Mouse (Mus musculus) T-helper 17 cell (primary cell): Measurements from ENCODE around the gene Nrxn2.

Experiments used
- in situ Hi-C, 2 experiments: fragments of 300-600 bp; cut with MboI, MseI; formaldehyde crosslinking; loops; 1 replicate in 1 of 2; 2 replicates in 1 of 2; pipeline ENCODE4 v1.15.1; 2025; ENCODE audit warnings: high pct_unique_total_duplicates in 2 of 2

Nrxn2 gene

DNA sequence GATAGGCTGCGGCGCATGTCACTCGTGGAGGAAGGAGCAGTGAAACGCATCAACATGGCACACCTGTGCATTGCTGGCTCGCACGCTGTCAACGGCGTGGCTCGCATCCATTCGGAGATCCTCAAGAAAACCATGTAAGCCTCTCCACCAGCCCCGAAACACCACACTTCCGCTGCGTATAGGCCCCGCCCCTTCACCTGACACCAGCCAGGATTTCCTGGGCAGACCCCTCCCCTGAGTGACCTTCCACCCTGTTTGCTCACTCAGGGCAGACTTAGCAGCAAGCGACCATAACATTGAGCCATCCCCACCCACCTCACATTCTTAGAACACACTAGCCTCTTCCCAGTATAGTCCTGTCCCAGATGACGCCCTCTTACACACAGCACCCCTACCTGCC is 28.7 kb upstream of the Nrxn2 start:
- in situ Hi-C loops: loop anchor here in 1 of 2 experiments (10.0 kb wide), 1 partner anchor 445 kb away; no protein-coding TSS in a partner anchor

DNA sequence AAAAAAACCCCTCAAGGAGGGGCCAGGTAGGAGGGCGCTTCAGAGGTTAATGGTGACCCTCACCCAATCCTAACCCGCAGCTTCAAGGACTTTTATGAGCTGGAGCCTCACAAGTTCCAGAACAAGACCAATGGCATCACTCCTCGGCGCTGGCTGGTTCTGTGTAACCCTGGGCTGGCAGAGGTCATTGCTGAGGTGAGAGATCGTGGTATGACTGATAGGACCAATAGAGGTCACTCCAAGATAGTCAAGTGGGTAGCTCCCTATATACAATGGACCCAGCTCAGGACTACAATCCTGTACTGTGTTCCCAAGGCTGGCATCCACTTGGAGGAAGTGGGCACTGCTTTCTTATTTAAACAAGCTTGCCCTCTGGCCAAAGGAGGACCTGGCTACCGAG is 28.3 kb upstream of the Nrxn2 start:
- in situ Hi-C loops: no loop called here

DNA sequence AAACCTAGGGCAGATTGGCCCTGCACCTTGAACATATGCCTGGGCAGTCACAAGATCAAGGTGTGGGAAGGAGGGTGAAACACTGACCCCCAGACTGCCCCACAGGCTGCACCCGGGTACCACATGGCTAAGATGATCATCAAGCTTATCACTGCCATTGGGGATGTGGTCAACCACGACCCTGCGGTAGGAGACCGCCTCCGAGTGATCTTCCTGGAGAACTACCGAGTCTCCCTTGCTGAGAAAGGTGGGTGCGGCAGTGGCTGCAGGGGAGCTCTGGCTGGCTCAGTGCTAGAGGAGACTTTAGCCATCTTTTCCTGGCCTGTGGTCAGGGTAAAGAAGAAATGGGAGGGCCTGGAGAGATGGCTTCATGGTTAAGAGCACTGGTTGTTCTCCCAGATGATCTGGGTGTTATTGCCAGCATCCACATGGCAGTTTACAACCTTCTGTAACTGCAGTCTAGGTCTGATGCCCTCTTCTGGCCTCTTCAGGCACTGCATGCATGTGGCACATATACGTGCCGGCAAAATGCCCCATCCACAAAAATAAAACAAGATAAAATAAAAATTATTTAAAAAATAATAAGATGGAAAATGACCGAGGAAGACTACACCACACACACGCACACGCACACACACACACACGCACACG is 25.7 kb upstream of the Nrxn2 start:
- in situ Hi-C loops: no loop called here

DNA sequence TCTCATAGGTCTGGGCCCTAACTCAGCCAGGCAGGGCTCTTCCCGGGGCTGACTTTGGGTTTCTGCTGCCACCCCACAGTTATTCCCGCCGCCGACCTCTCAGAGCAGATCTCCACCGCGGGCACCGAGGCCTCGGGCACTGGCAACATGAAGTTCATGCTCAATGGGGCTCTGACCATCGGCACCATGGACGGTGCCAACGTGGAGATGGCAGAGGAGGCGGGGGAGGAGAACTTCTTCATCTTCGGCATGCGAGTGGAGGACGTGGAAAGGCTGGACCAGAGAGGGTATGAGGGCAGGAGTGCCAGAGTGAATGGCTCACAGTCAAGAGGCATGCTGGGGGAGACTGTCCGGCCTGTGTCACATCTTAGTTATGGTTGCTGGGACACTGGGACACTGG is 24.9 kb upstream of the Nrxn2 start:
- in situ Hi-C loops: no loop called here

DNA sequence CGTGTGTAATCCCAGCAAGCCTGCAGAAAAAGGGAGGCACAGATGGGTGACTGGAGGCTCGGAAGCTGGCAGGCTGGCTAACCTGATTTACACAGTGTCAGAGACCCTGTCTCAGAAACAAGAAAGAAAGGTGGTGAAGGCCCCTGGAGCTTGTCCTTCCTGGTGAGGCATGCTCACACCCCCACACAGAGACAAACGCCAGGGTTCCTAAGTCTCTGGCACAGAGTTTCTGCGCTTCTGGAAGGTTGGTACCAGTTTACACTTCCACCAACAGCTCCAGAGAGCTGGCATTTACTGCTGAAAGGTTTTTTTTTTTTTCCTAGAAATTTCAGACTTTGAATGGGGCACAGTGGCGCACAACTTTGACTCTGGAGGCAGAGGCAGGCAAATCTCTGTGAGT is 22.3 kb upstream of the Nrxn2 start:
- in situ Hi-C loops: no loop called here

DNA sequence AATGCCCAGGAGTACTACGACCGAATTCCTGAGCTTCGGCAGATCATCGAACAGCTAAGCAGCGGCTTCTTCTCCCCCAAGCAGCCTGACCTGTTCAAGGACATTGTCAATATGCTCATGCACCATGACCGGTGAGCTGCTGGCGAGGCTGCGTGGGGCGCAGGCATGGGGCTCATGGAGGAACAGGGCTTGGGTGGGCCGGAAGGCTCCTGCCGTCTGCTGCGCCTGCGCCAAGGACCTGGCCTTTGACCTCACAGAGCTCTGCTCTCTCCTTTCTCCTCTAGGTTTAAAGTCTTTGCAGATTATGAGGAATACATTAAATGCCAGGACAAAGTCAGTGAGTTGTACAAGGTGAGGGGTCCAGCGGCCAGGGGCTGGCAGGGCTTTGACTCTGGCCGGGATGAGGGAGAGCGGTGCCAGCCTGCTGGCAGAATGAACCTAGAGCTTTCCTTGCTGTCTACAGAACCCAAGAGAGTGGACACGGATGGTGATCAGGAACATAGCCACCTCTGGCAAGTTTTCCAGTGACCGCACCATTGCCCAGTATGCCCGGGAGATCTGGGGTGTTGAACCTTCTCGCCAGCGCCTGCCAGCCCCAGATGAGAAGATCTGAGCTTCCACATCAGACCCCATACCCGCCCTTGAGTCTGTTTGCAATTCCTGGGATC is 20.8 kb upstream of the Nrxn2 start:
- in situ Hi-C loops: no loop called here

DNA sequence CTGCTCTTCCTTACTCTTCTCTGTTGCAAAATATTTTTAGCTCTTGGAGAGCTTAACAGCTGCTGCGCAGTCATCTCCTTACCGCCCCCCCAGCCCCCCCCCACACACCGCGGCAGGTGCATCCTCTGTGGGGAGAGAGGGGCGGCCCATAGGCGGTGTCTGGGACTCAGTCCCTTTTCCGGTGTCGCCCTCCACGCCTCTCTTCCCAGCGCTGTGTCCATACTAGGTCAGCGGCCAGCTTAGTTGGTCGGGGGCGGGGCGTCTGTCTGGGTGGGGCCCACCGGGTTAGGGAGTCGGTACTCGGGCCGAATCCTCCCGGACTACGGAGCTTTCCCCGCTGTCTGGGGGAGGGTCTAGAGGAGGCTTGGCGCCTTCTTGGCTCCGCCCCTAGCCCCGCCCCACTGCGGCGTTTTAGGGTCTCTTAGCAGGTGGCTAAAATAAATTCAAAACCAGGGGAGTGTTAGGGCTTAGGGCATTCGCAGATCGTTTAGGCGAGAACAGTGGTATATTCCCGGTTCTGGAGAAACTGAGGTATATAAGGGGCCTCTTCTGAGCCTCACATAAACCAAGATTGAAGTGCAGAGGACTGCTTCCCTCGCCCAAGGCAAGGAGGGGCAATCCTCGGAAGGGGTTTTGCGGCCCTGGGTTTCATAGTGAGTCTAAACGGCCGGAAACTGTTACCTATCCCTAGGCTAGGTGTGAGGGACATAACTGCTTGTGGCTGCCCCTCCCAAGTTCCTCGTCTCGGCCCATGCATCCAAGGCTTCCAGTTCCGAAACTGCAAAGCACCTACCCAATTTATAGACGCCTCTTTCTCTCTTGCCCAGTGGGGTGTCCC is 19.9 kb upstream of the Nrxn2 start:
- in situ Hi-C loops: no loop called here

DNA sequence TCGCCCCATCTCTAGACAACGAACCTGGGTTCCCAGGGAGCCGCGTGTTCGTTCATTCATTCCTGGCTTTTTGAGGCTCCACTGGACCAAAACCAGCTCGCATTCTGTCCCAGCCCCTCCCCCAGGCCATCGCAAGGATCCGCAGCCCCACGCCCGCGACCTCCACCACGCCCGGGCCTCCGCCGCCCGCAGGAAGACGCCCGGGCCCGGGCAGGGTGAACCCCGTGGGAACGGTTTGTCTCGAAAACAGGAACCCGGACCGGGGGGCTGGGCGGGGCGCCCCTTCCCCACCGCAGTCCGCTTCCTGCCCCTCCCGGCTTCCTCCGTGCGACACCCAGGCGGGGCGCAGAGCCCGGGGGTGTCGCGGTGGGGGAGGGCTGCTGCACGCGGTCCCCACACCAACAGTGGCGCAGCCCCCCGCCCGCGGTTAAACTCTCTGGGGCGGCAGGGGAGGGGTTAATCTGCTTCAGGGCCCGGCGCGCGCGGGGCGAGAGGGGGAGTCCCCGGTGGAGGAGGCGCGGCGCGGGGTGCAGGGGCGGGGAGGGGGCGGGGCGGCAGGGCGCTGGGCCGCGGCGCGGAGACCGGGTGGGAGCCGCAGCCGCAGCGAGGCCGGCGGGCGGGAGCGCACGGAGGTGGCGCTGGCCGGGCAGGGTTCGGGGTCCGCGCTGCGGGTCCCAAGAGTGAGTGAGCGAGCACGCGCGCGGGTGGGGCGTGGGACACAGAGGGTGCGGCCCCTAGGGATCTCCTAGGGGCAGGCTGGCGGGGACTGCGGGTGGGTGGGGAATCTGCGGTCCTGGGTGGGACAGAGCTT is 19.0 kb upstream of the Nrxn2 start, which contains the start of gene Rasgrp2:
TSS of gene Rasgrp2 (plus strand) at position 56 of the 811 bp plus-strand sequence.
- in situ Hi-C loops: loop anchor here in 1 of 2 experiments (10.0 kb wide), 1 partner anchor 555 kb away; no protein-coding TSS in a partner anchor

DNA sequence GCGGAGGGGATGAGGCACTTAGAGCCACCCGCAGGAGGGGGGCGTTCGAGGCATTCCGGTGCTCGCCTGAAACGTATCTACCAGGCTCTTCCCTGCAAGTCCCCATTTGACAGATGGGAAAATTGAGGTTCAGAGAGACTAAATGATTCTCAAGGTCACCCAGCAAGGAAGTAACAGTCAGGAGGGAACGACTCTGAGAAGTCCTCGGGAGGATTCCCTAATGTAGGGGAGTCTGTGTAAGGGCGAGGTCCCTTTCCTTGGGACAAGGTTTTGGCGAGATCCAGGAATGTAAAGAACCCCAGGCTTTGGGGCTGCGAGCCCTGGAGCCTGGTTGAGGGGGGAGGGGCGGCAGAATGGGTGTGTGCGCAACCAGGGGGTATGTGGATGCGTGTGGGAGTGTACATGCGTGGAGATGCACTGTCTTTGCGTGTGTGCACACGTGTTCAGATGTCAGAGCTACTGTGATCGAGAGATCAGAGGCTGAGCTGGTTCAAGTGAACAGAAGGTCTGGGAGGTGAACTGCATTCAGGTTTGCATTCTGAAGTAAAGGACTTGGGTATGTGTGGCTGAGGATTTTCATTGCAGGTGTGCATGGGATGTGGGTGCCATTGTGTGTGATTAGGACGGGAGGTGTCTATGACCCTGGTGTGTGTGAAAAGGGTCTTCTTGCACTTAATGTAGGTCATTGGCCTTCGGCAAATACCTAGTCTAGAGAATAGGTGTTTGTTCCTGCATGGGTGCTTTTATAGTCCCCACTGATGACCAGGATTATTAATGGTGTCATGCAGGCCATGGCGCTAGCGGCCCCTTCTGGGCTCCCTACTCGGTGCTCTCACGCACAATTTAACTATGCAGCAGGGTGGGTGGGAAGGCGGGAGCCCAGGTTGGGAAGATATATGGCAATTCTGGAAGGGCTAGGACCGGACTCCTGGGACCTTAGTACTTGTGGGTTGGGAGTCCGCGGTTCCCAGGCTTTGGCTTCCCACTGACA is 18.1 kb upstream of the Nrxn2 start:
- in situ Hi-C loops: loop anchor here in 1 of 2 experiments (10.0 kb wide), 1 partner anchor 554 kb away; no protein-coding TSS in a partner anchor

DNA sequence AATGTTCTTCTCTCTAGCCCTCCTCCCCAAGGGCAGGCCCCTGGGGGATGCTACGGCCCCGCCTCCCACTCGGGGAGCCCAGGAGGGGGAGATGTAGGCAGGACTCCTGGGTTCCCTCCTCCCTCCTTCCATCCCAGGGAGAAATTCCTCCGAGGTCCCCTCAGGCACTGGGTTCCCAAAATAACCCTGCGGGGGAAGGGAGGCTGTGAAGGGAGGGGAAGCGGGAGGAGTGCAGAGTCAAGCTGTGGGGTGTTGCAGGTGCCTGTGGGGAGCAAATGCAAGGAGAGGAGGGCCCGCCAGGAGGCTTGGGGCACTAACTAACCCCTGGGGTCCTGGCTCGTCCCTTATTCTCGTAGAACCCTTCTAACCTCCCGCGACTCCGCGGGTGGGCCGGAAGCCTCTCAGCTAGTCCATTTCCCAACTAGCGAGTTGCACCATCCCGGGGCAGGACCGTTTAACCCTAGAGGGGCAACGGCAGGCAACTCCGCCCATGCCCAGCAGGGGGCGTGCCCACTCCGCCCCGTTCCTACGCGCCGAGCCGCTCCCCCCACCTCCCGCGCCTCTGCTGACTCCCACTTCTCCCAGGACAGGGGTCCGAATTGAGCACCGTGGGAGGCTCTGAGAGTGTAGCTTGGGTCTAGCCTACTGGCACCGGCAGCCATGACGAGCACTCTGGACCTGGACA is 17.3 kb upstream of the Nrxn2 start:
- in situ Hi-C loops: loop anchor here in 1 of 2 experiments (10.0 kb wide), 1 partner anchor 554 kb away; no protein-coding TSS in a partner anchor

DNA sequence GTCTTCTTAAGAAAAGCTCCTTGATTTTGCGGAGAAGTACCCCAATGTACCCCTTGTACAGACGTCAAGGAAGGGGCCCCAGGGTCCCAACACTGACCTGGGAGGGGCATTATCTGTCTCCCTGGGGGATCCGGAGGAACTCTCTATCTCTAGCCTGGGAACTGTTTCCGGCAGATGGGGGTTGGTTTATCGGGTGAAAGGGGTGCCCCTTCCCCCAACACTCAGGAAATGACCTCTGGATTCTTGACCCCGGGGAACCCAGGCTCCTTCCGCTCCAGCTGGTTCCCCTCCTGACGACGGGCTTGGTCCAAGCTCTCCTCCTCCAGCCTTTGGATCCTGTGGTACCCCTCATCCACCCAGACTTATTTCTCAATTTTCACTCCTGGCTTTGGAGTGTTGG is 16.6 kb upstream of the Nrxn2 start:
- in situ Hi-C loops: loop anchor here in 1 of 2 experiments (10.0 kb wide), 1 partner anchor 553 kb away; no protein-coding TSS in a partner anchor

DNA sequence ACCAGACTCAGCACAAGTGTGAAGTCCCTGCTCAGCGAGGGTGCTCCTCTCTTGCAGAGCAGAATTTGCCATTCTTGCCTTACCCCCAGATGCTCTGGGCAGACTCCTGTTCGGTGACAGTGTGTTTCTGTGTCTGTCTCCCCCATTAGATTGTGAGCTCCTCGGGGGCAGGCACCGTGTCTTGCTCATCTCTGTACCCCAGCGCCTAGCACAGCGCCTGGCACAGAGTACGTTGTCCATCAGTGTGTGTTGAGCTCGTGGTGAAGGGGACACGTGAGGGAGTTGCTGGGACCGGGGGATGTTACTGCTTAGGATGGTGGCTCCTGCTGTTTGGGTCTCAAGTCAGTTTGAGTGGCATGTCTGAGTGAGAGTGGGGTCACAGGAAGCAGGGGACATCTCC is 14.7 kb upstream of the Nrxn2 start:
- in situ Hi-C loops: loop anchor here in 1 of 2 experiments (10.0 kb wide), 1 partner anchor 551 kb away; no protein-coding TSS in a partner anchor

DNA sequence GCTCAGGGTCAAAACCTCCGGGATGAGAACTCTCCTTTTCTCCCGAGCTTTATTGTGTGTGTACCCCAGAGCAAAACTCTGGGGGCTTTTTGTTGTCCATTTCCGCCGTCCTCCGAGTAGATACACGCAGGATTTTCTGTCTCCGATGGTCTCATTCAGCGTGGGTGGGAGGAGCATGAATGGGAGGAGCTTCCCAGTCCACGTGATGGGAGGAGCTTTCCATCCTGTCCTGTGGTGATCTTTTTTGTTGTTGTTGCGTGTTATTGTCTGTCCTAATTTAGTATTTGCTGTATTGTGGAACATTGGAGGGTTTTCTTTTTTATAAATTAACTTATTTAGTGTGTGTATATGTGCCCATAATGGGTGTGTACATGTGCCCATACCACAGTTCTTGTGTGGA is 13.1 kb upstream of the Nrxn2 start:
- in situ Hi-C loops: loop anchor here in 1 of 2 experiments (10.0 kb wide), 1 partner anchor 549 kb away; no protein-coding TSS in a partner anchor

DNA sequence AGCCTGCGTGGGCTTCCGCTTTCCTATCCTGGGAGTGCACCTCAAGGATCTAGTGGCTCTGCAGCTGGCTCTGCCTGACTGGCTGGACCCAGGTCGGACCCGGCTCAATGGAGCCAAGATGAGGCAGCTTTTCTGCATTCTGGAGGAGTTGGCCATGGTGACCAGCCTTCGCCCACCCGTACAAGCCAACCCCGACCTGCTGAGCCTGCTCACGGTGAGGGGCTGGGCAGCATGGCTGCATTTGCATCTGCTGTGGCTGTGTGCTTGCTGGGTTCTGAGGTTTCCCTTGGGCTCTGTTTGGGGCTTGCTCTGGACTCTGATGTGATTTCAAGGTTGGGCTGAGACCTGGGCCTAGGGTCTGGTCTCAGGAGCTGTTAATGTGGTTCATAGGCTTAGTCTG is 11.4 kb upstream of the Nrxn2 start:
- in situ Hi-C loops: loop anchor here in 1 of 2 experiments (10.0 kb wide), 1 partner anchor 548 kb away; no protein-coding TSS in a partner anchor

DNA sequence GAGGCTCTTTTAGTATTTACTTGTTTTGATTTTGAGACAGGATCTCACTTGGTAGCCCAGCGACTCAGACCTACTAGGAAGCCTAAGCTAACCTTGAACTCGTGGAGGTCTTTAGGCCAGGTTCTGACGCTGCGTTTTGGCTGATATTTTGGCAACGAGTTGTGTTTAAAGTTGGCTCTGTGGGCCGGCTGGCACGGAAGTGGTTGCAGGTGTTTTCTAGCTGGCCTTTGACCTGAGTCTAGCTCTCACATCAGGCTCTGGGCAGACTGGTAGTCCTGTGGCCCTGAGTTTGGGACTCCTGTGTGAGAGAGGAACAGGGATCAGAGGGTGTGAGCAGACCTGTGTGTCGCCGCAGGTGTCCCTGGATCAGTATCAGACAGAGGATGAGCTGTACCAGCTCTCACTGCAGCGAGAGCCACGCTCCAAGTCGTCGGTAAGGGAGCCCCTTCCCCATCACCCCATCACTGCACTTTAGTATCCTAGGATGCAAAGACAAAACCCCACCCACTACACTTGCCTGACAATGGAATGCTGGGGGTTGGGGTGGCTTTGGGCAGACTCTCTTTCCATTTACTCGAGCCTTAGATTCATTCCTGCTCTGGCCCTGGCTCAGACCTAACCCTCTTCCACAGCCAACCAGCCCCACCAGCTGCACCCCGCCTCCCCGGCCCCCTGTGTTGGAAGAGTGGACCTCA is 10.6 kb upstream of the Nrxn2 start:
- in situ Hi-C loops: loop anchor here in 1 of 2 experiments (10.0 kb wide), 1 partner anchor 547 kb away; no protein-coding TSS in a partner anchor

DNA sequence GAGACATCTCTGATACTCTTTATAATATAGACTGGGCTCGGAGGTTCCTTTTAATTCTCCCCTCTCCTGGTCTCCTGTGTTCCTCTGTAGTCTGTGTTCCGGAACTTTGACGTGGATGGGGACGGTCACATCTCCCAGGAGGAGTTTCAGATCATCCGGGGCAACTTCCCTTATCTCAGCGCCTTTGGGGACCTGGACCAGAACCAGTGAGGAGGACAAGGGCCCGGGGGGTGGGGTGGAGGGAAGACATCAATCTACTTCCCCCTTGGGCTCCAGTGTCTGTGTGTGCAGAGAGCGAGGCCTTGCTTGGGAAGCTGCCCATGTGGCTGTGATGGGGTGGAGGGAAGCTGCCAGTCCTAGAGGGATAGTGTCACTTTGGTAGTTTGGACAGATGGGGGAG is 9.8 kb upstream of the Nrxn2 start:
- in situ Hi-C loops: loop anchor here in 1 of 2 experiments (10.0 kb wide), 1 partner anchor 546 kb away; no protein-coding TSS in a partner anchor

DNA sequence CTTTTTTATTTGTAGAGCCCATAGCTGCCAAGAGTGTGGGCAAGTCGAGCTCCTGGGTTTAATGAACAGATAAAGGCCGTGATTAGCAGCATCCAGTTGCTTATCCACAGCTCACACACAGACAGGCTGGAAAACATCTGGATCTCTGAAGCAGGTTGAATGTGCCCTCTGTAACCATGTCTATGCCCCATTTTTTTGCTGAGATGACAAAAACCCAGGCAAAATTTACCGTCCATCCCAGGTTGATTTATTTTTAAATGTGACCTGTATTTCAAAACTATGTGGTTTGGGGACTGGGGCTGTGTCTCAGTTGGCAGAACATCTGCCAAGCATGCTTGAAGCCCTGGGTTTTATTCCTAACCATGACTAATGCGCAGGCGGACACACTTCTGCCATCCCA is 9.4 kb upstream of the Nrxn2 start:
- in situ Hi-C loops: loop anchor here in 1 of 2 experiments (10.0 kb wide), 1 partner anchor 546 kb away; no protein-coding TSS in a partner anchor

DNA sequence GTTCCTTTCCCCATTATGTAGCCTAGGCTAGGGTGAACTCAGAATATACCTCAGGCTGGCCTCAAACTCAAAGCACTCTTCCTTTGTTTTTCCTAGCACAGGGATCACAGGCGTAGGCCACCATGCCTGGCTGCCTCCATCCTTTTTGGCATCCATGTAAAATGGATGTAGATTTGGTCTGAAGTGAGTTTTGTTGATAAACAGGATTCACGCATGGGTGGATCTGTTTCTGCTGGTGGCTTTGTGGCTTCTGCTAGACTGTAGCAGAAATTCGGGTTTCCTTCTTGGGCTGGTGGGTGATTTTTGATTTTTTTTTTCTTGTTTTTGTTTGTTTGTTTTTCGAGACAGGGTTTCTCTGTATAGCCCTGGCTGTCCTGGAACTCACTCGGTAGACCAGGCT is 8.6 kb upstream of the Nrxn2 start:
- in situ Hi-C loops: loop anchor here in 1 of 2 experiments (10.0 kb wide), 1 partner anchor 545 kb away; no protein-coding TSS in a partner anchor
